Mouse (Mus musculus): ENCODE measurements around the gene Lrp6. TPM values are rescaled to one million over a fixed set of nuclear protein-coding genes. Genes with fewer than 3 reads are reported as not detected.

Gene Lrp6
- polyA plus RNA-seq, 2 experiments, result 6.2 to 6.9 TPM

DNA sequence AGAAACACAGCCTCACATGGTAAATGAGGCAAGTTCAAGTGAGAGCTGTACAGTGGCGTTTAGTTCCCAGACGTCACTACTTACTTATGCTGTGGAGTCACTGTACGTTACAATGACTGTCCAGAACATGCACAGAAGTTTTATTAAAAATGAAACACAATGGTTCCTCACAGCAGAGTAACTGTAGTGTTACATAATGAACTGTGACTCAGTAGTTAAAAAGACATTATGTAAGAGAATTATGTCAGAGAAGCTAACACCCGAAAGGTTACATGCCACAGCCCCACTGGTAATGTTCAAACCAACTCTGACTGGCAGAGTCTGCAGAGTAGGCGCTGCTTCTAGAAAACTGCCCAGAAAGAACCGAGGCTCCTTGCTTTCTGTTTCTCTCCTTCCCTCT lies 105.6 kb downstream of the Lrp6 start:
- Histone ChIP-seq H3K9ac (replicated peaks) (no peak overlapping the region), H3K4me3 (ENCODE audit: insufficient read depth in 1 of 2, low read depth in 2 of 2, low read length in 2 of 2) (no peak overlapping the region), H3K27ac (no peak overlapping the region), H3K9me3 (ENCODE audit: control insufficient read depth, low read length) (no peaks in the 10 kb centered on the region), H3K4me1 (replicated peaks; ENCODE audit: control insufficient read depth in 2 of 2, insufficient read depth in 2 of 2, low read length in 1 of 2) (no peaks in the 10 kb centered on the region), H3K4me2 (ENCODE audit: low read depth) (no peak overlapping the region), H3K36me3 (replicated peaks; ENCODE audit: control insufficient read depth, insufficient read depth, low read depth) (peaks cover 14% of the 10 kb centered on the region), H3K27me3 (ENCODE audit: control insufficient read depth, insufficient read depth, low read length) (no peaks in the 10 kb centered on the region)
- DNase-seq (ENCODE audit: low read depth in 3 of 3, low spot score in 3 of 3) (no peak), ATAC-seq (ENCODE audit: insufficient read depth) (no peak)
- WGBS (ENCODE audit: insufficient replicate concordance), result 75% methylated on average over 6 of the region's 6 CpGs
- TF ChIP-seq CTCF (IDR thresholded peaks at IDR 0.05; ENCODE audit: low read depth), result no peak
- no peak for TF ChIP-seq EP300 (IDR thresholded peaks at IDR 0.05; ENCODE audit: low read depth)

DNA sequence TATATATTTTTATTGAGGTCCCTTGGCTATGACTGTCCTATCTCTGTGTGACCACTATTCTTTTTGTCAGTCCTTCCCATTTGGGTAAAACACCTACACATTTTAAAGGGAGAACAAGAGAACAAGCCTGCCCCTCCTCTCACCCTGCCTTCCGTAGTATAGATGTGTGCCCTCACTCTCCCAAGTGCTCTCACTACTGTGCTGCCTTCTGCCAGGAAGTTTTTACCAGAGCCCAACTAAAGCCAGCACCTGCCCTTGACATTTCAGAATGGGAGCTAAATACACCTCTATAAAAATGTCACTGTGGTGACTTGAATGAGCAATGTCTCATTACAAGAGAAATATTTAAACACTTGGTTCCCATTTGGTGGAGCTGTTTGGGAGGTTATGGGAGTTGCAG lies 108.4 kb downstream of the Lrp6 start:
- H3K27ac ChIP-seq, result no peak overlapping the region
- H3K4me3 ChIP-seq (ENCODE audit: insufficient read depth in 1 of 2, low read depth in 2 of 2, low read length in 2 of 2), result no peak overlapping the region
- DNase-seq (ENCODE audit: low read depth in 3 of 3, low spot score in 3 of 3) (no peak), ATAC-seq (ENCODE audit: insufficient read depth) (no peak)
- no peak overlapping the region for H3K9ac ChIP-seq (replicated peaks)
- no peaks in the 10 kb centered on the region for H3K9me3 ChIP-seq (ENCODE audit: control insufficient read depth, low read length)
- H3K4me2 ChIP-seq (ENCODE audit: low read depth), result no peak overlapping the region
- TF ChIP-seq EP300 (IDR thresholded peaks at IDR 0.05; ENCODE audit: low read depth), result no peak
- TF ChIP-seq CTCF (IDR thresholded peaks at IDR 0.05; ENCODE audit: low read depth), result no peak
- 0 out of 4 replicates have a peak, but pooled peaks cover 0 to 5% of the 10 kb centered on the region in 2 experiments for H3K4me1 ChIP-seq (replicated peaks; ENCODE audit: control insufficient read depth in 2 of 2, insufficient read depth in 2 of 2, low read length in 1 of 2)
- no peaks in the 10 kb centered on the region for H3K27me3 ChIP-seq (ENCODE audit: control insufficient read depth, insufficient read depth, low read length)
- WGBS (ENCODE audit: insufficient replicate concordance), result 72% methylated on average over 1 of the region's 1 CpGs
- peaks cover 21% of the 10 kb centered on the region for H3K36me3 ChIP-seq (replicated peaks; ENCODE audit: control insufficient read depth, insufficient read depth, low read depth)

DNA sequence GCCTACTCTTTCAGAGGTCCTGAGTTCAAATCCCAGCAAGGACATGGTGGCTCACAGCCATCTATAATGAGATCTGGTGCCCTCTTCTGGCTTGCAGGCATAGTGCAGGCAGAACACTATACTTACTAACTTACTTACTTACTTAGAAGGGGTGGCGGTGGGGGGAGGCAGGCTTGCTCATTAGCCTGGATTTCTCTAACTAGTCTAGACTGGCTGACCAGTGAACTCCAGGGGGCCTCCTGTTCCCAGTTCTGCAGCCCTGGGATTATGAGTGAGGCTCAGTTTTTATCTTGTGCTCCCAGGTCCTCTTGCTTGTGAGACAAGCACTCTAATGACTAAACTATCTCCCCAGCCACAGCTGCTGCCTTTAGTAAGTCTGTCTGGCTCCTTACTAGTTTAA lies 112.7 kb downstream of the Lrp6 start:
- no peaks in the 10 kb centered on the region for H3K9me3 ChIP-seq (ENCODE audit: control insufficient read depth, low read length)
- H3K4me3 ChIP-seq (ENCODE audit: insufficient read depth in 1 of 2, low read depth in 2 of 2, low read length in 2 of 2), result no peak overlapping the region
- H3K27ac ChIP-seq, result no peak overlapping the region
- H3K4me1 ChIP-seq (replicated peaks; ENCODE audit: control insufficient read depth in 2 of 2, insufficient read depth in 2 of 2, low read length in 1 of 2), result 0 out of 4 replicates have a peak, but pooled peaks cover 0 to 5% of the 10 kb centered on the region in 2 experiments
- H3K4me2 ChIP-seq (ENCODE audit: low read depth), result no peak overlapping the region
- H3K36me3 ChIP-seq (replicated peaks; ENCODE audit: control insufficient read depth, insufficient read depth, low read depth), result peaks cover 22% of the 10 kb centered on the region
- no peaks in the 10 kb centered on the region for H3K27me3 ChIP-seq (ENCODE audit: control insufficient read depth, insufficient read depth, low read length)
- ATAC-seq (ENCODE audit: insufficient read depth), result peak; percentile 77
- peak; percentile 67 for TF ChIP-seq CTCF (IDR thresholded peaks at IDR 0.05; ENCODE audit: low read depth)
- peak; percentile 53 for TF ChIP-seq EP300 (IDR thresholded peaks at IDR 0.05; ENCODE audit: low read depth)
- peak; percentile 40 to 42 (median 41) for DNase-seq (ENCODE audit: low read depth in 3 of 3, low spot score in 3 of 3)
- no peak overlapping the region for H3K9ac ChIP-seq (replicated peaks)
- WGBS (ENCODE audit: insufficient replicate concordance), result 67% methylated on average over 1 of the region's 1 CpGs

DNA sequence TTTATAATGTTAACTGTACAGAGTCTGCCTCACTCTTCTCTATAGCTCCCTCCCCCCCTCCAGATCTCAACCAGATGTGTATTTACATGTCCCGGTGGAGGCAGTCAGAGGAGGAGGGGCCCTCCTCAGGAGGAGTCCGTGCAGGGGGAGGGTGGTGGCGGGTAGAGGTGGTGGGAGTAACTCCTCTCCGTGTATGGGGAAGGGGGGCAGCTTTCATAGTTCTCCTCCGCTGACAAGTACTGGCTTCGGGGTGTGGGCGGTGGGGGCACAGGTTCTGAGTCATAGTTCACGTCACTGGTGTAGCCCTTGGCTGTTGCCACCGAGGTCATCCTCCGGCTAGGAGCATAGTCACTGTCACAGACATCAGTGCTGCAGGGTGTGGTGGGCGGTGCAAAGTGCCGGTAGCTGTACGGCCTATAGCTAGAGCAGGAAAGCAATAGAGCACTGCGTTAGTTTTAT lies 116.1 kb downstream of the Lrp6 start:
- TF ChIP-seq EP300 (IDR thresholded peaks at IDR 0.05; ENCODE audit: low read depth), result no peak
- no peak for TF ChIP-seq CTCF (IDR thresholded peaks at IDR 0.05; ENCODE audit: low read depth)
- ATAC-seq (ENCODE audit: insufficient read depth) (peak; percentile 30), DNase-seq (ENCODE audit: low read depth in 3 of 3, low spot score in 3 of 3) (no peak)
- Histone ChIP-seq H3K36me3 (replicated peaks; ENCODE audit: control insufficient read depth, insufficient read depth, low read depth) (peaks cover 20% of the 10 kb centered on the region), H3K27ac (no peak overlapping the region), H3K9me3 (ENCODE audit: control insufficient read depth, low read length) (no peaks in the 10 kb centered on the region), H3K9ac (replicated peaks) (no peak overlapping the region), H3K4me1 (replicated peaks; ENCODE audit: control insufficient read depth in 2 of 2, insufficient read depth in 2 of 2, low read length in 1 of 2) (0 out of 4 replicates have a peak, but pooled peaks cover 0 to 5% of the 10 kb centered on the region in 2 experiments), H3K27me3 (ENCODE audit: control insufficient read depth, insufficient read depth, low read length) (no peaks in the 10 kb centered on the region), H3K4me2 (ENCODE audit: low read depth) (no peak overlapping the region), H3K4me3 (ENCODE audit: insufficient read depth in 1 of 2, low read depth in 2 of 2, low read length in 2 of 2) (no peak overlapping the region)
- WGBS (ENCODE audit: insufficient replicate concordance), result 74% methylated on average over 14 of the region's 14 CpGs

DNA sequence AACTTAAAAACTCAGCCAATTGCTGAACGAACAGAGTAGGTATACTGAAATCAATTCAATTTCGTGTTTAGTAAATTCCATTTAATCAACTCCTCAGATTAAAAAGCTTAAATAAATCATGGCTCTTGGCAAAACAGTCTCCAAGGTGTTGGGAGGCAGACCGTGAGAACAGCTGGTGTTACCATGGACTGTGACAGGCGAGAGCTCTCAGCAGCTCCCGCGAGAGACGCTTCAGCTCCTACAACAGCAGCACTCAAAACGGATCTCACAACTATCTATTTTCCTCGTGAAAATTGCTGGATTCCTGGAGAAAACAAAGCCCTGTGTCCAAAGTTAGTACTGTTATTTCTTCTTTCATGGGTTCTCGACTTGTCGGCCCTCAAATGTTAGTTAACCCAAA lies 116.8 kb downstream of the Lrp6 start:
- Histone ChIP-seq H3K27me3 (ENCODE audit: control insufficient read depth, insufficient read depth, low read length) (no peaks in the 10 kb centered on the region), H3K36me3 (replicated peaks; ENCODE audit: control insufficient read depth, insufficient read depth, low read depth) (peaks cover 16% of the 10 kb centered on the region), H3K9me3 (ENCODE audit: control insufficient read depth, low read length) (no peaks in the 10 kb centered on the region), H3K4me3 (ENCODE audit: insufficient read depth in 1 of 2, low read depth in 2 of 2, low read length in 2 of 2) (no peak overlapping the region), H3K9ac (replicated peaks) (no peak overlapping the region), H3K4me1 (replicated peaks; ENCODE audit: control insufficient read depth in 2 of 2, insufficient read depth in 2 of 2, low read length in 1 of 2) (0 out of 4 replicates have a peak, but pooled peaks cover 0 to 5% of the 10 kb centered on the region in 2 experiments), H3K27ac (no peak overlapping the region), H3K4me2 (ENCODE audit: low read depth) (no peak overlapping the region)
- TF ChIP-seq EP300 (IDR thresholded peaks at IDR 0.05; ENCODE audit: low read depth) (no peak), CTCF (IDR thresholded peaks at IDR 0.05; ENCODE audit: low read depth) (no peak)
- DNase-seq (ENCODE audit: low read depth in 3 of 3, low spot score in 3 of 3), result no peak
- ATAC-seq (ENCODE audit: insufficient read depth), result no peak
- 78% methylated on average over 11 of the region's 11 CpGs for WGBS (ENCODE audit: insufficient replicate concordance)
